Mouse (Mus musculus): ENCODE data around the gene Setmar.

Setmar gene

DNA sequence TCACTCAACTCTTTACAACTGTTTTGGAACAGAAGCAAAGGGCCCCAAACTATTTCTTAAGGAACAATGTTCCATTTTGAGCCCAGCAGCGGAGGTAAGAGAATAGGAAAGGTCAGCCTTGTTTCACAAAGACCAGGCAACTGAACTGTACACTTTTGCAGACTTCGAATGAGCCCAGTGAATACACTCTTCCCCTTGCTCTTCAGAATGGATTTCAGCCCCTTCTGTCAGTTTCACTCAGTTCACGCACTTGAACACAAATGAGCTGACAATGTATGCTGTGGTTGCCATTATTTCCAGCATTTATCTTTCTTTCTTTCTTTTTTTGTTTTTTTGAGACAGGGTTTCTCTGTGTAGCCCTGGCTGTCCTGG is 34.0 kb downstream of the Setmar start:
- CTCF ChIA-PET: interaction anchor here (0.7 to 3.0 kb wide), 28 partner anchors 22 to 639 kb away, joined by 3 to 25 read pairs (median 4); partner anchors contain the start of genes Setmar (in 3 of the 4) and Itpr1 (in 2 of the 4)
- POLR2A ChIA-PET: interaction anchor here in 3 of 4 experiments (0.8 to 1.5 kb wide), 12 partner anchors 9 to 611 kb away, joined by 3 to 9 read pairs (median 4); partner anchors contain the start of genes Itpr1 (in 2 of the 3), Setmar (in 2 of the 3) and Bhlhe40 (in 1 of the 3)

DNA sequence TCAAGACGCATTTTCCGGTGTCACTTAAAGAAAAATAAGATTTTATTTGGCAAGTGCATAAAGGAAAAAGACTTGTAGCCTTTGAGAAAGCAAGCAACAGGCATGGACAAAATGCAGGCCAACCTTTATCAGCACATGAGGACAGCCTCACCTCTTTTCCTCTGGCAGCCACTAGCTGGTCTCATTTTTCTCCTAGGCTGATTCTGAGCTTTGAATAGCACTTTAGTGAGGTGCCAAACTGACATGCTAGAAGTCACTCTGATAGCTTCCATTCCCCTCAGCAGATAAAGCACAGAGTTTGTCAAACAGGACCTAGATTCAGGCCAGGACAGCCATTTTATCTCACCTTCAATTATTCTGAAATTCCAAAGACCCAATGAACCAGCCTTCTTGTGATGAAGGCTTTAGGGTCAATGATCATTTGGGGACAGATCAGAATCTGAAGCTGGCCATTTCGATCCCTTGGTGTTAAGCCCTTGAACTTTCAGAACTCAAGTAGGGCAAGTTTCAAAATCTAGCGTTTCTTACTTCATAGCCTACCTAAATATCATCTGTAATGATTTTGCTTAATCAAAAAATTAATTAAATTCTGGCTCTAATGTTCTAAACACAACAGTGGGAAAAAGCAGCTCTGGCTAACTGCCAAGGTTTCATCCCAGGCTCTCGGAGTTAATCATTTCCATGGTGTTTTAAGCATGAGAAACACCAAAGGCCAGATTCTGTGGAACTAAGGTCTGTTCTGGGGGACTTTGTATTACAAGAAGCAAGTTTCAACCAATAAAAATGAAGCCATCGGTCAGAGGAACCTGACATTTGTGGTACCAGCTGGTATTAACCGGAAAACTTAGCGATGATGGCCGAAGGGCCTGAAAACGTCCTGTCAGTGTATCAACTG is 37.3 kb downstream of the Setmar start:
- CTCF ChIA-PET: interaction anchor here in 1 of 4 experiments (0.9 kb wide), 1 partner anchor 37 kb away, joined by 3 read pairs; the partner anchor contains the start of gene Setmar
- POLR2A ChIA-PET: no interaction called here

DNA sequence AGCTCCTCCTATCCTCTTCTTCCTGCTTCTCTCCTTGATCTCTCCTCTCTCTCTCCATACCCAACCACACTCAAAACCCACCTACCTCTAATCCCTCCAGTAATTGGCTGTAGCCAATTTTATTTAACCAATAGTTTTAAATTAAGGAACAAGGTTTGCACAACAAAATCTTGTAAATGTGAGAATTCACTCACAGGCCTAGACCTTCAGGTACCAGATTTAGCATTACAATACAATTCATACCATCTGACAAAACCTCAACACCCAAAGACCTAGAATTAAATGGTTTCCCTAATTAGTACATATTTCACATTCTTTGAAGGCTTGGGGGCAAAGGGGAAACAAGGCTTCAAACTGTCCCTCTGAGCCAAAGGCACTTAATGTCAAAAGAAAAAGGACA is 42.5 kb downstream of the Setmar start:
- CTCF ChIA-PET: no interaction called here
- POLR2A ChIA-PET: interaction anchor here in 2 of 4 experiments (0.6 to 2.2 kb wide), 9 partner anchors 9 to 602 kb away, joined by 3 to 13 read pairs (median 5); partner anchors contain the start of genes Bhlhe40 (in 1 of the 2), Itpr1 (in 1 of the 2), Setmar (in 1 of the 2) and Sumf1 (in 1 of the 2)

DNA sequence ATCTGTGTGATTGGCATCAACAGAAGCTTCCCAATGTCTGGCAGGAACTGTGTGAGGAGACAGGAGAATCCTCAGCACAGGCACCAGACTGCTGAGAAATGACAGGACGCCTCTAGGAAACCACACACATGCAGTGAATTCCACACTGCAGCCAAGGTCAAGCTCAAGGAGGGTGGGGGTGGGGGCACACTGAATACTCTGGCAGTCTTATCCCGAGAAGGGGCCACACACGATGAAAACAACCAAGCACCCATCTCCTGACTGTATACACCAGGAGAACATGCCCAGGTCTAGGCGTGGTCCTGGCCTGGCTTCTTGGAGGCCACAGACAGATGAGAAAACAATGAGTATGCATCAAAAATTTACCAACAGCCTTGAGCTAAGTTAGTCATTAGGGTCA is 45.5 kb downstream of the Setmar start:
- ChIA-PET POLR2A (interaction anchor here in 3 of 4 experiments (0.6 to 1.5 kb wide), 7 partner anchors 33 to 550 kb away, joined by 3 to 7 read pairs (median 4); partner anchors contain the start of genes Itpr1 (in 2 of the 3), Bhlhe40 (in 1 of the 3) and Sumf1 (in 1 of the 3)), CTCF (interaction anchor here in 2 of 4 experiments (0.8 to 1.0 kb wide), 3 partner anchors 10 to 45 kb away, joined by 3 to 4 read pairs (median 3); partner anchors contain the start of gene Setmar (in 2 of the 2))

DNA sequence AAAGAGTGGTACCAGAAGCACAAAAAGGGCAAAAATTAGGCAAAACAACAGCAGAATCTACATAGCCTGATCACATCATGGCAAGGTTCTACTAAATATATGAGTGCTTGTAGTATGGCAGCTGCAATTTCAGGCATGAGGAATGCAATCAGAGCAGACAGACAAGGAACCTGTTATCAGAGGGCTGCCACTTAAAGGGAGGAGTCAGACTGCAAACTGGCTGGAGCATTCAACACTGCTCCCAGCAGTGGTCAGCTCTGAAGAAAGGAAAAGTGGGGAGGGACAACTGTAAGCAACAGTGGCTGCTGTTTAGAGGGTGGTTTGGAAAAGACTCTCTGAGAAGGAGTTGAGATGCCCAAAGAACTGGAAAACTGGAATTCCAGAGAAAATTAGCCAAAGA is 46.8 kb downstream of the Setmar start:
- ChIA-PET CTCF (no interaction called here), POLR2A (interaction anchor here in 1 of 4 experiments (0.7 kb wide), 1 partner anchor 202 kb away, joined by 3 read pairs; no protein-coding TSS in a partner anchor)

DNA sequence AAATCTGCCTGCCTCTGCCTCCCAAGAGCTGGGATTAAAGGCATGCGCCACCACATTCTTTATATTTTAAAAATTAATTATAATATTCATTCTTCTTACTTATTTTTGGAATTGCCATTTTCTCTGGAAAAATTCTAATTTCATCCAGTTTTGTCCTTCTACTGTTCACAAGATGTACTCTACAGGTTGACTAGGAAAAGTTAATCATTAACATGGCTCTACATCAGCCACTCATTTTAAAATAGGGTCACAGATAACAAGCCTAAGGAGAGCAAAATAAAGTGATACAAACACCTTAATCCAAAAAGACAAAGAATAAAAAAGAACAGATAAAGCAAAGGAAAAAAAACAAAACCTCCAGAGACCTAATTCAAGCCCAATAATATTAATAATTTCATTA is 50.1 kb downstream of the Setmar start:
- POLR2A ChIA-PET: interaction anchor here in 2 of 4 experiments (0.7 kb wide), 2 partner anchors 12 to 341 kb away, joined by 3 to 4 read pairs; no protein-coding TSS in a partner anchor

DNA sequence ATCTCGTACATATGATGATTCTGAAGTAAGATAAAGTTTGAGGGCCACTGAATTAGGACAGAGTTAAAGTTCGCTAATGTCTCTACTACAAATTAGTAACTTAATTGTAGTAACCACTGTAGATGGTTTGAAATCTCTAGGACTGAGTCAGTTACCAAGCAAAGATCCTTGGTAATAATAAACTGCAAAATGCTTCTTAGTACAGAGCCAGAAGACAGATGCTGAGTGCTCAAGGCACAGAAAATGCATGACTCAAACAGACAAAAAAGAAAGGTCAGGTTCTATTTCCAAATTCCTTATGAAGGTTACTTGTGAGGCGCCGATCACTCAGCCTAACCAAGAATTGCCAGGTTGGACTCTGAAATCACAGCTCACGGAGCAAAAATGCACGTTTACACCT is 53.0 kb downstream of the Setmar start:
- POLR2A ChIA-PET: interaction anchor here in 1 of 4 experiments (1.1 to 1.3 kb wide), 2 partner anchors 9 to 17 kb away, joined by 3 to 4 read pairs; no protein-coding TSS in a partner anchor
- CTCF ChIA-PET: no interaction called here

More for the DNA sequence above, 50.1 kb downstream of the Setmar start:
- CTCF ChIA-PET: no interaction called here

DNA sequence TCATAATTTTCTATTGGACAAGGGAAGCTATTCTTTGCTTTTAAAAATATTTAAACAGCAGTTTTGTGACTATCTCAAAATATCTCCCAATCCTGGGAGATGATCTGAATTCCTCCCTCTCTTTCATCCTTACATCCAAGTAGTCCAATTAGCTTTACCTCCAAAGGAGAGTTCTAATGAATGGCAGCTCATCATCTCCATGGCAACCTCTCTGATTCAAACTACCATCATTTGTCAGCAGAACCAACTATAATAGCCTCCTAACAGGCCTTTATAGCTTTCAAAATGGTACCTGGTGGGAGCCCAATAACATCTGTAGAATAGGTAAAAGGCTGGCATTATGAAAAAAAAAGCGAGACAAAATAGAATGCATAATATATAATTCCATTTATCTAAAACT is 60.6 kb downstream of the Setmar start:
- CTCF ChIA-PET: no interaction called here
- POLR2A ChIA-PET: no interaction called here

DNA sequence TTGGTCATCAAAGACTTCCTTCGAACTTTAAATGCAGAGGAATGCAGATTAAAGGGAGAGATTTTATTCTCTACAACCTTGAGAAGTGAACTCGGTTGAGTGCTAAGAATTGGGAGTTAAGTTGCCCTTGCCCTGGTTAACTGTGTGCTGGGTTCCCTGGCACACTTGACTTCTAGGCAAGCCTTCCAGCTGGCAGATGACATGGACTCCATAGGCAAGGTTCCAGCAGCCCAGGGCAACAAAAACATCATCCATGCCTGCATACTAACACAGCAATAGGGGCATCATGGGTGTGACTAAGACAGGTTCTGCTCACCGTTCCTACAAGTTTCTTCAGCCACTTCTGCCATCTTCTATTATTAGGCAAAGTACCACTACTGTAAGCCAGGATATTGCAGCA is 61.8 kb downstream of the Setmar start:
- CTCF ChIA-PET: no interaction called here
- POLR2A ChIA-PET: interaction anchor here in 1 of 4 experiments (0.6 kb wide), 1 partner anchor 11 kb away, joined by 3 read pairs; no protein-coding TSS in a partner anchor
